Mouse (Mus musculus) frontal cortex, adult 2 months (tissue): ENCODE data around the gene Mrpl27. TPM values are rescaled to one million over a fixed set of nuclear protein-coding genes. Genes with fewer than 3 reads are reported as not detected.
"Not testable (repeated sequence)": the region's sequence is repeated elsewhere in the genome, so short reads cannot be mapped to it uniquely, and the experiment has no call there.

Source experiments
- DNase-seq, 2 experiments: peaks; one replicate each; pipeline ENCODE4 v3.0.0; 2022; ENCODE audit warnings: low spot score in 1 of 2; ENCODE audit errors: extremely low spot score in 1 of 2
- polyA plus RNA-seq: library from polyadenylated mRNA; depleted of rRNA; stranded (reverse); fragments of >200 nt; gene quantifications from 2 replicates; pipeline ENCODE4 v1.2.3, GENCODE M21; 2012; rRNA removed

Mrpl27 gene
- 112 and 136 TPM in 2 replicates for polyA plus RNA-seq

GRCm38 (mm10) chr11:94653663-94654436 lies at the start of gene Mrpl27, which contains the start of gene Eme1:
Gene Mrpl27, plus strand, starts transcription at chr11:94653767.
Gene Eme1, minus strand, starts transcription at chr11:94653964.
- DNase-seq, result peak; percentile 68 to 87

DNA sequence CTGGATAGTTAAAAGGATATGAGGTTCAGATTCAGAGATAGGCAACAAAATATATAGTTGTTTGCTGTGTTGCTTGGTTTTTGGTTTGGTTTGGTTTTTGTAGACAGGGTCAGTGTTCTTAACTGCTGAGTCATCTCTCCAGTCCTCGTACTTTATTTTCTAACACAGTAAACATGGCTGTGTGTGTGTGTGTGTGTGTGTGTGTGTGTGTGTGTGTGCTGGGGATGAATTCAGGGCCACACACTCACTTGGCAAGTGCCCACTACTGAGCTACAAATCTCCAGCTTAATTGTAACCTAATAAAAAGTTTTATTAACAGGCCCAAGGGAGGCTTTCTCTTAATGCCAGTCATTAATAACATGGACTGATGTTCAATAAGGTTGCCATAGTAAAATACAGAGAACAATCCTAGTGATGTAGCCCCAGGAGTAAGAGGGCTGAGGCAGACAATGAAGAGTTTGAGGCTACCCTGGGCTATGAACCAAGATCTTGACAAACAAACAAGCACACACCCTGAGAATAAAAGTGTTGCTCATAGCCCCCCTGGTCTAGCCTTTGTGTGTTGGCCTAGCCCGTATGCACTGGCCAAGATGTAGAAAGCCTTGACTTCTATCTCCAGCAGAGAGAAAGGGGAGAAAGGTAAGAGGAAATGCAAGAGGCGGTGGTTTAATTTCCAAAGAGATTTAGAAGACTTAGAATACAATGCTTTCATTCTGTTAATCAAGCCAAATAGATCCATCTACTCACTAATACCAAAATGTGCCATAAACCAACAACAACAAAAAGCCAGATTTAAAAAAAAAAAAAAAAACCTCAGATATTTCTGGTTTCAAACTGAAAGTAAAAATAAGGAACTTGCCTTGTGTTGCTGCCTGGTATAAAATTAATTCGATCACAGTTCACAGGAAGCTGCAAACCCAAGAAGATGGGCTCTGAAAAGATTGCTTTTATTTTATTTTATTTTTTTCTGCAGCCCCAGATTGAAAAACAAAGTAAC lies 42.5 kb upstream of the Mrpl27 start:
- DNase-seq, result no peak

DNA sequence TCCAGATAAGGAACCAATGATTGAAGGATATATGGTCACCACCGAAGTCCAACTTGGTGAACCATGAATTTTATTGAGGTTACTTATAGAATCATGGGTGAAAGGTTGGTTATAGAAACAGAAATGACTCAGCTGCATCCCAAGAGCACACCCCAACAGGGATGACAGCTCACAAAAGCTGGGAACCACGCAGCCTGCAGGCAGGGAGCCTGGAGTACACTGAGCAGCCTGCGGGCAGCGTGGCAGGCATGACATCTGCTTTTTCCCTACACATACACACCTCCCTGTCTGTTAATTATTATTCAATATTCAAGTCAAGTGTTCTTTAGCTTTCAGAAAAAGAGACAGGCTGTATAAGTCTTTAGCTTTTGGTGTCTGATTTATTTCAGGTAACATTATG lies 39.0 kb upstream of the Mrpl27 start:
- DNase-seq, result no peak

- no peak for DNase-seq
Observed at GRCm38 (mm10) chr11:94615494-94615893, 38.1 kb upstream of the Mrpl27 start.

DNA sequence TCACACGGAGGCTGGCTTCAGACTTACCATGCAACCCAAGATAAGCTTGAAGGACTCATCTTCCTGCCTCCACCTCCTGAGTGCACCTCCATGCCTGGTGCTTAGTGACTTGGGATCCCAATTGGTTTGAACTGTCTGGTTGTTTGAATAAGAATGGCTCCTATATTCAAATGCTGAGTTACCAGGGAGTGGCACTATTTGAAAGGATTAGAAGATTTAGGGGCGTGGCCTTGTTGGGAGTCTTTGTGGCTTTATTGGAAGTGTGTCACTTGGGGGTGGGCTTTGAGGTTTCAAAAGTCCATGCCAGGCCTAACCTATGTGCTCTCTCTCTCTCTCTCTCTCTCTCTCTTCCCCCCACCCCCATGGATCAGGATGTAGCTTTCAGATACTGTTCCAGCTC lies 35.9 kb upstream of the Mrpl27 start:
- no peak for DNase-seq

DNA sequence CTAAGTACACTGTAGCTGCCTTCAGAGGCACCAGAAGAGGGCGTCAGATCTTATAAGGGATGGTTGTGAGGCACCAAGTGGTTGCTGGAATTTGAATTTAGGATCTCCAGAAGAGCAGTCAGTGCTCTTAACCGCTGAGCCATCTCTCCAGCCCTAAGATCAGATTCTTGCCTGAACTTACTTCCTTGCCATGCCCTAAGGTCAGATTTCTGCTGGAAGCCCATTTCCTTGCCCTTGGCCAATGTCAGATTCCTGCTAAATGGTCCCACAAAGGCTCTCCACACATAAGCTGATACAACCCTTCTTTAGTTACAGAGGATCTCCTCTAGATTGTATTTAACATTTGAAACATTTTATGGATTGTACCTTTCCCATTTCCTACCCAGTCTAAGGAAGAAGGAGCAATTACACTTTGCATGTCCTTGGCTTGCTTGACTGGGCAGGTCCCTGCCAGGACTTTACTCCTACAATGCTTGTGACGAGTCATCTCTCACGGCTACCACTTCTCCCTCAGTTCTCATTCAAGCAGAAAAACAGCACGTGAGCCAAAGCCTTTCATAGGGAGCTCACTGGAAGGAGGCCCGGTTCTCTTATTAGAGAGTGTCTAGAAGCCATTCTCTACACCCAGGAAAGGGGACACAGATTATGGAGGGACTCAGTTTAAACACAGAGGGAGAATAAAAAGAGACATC lies 32.7 kb upstream of the Mrpl27 start:
- DNase-seq, result no peak

DNA sequence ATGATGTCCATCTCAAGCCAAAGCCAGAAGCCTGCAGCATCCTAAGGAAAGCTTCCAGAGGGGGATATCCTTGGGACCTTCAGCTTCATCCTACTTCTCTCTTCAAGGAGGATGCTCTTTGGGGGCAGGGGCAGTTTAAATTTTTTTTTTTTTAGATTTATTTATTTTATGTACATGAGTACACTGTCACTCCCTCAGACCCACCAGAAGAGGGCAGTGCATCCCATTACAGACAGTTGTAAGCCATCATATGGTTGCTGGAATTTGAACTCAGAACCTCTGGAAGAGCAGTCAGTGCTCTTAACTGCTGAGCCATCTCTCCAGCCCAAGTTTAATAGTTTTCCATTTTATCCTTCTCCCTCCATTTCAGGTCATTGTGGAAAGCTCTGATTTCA lies 32.1 kb upstream of the Mrpl27 start:
- DNase-seq, result no peak

- DNase-seq, result no peak
Observed at GRCm38 (mm10) chr11:94622162-94622561, 31.4 kb upstream of the Mrpl27 start.

GRCm38 (mm10) chr11:94629199-94629883 lies 24.2 kb upstream of the Mrpl27 start, which contains the start of gene Lrrc59:
Gene Lrrc59, plus strand, starts transcription at chr11:94629767.
- peak; percentile 82 to 97 for DNase-seq

DNA sequence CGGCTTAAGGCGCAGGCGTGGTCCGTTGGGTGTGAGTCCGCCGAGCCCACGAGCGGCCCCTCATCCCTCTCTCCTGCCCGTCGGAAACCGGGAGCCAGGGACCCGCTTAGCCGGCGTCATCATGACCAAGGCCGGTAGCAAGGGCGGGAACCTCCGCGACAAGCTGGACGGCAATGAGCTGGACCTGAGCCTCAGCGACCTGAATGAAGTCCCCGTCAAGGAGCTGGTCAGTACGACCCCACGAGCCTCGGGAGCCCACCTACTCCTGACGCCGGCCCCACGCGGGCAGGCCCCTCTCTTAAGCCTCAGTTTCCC lies 23.7 kb upstream of the Mrpl27 start:
- DNase-seq, result no peak

GRCm38 (mm10) chr11:94630199-94631011 lies 23.2 kb upstream of the Mrpl27 start:
- DNase-seq, result peak in 1 of 2 experiments; percentile 15

DNA sequence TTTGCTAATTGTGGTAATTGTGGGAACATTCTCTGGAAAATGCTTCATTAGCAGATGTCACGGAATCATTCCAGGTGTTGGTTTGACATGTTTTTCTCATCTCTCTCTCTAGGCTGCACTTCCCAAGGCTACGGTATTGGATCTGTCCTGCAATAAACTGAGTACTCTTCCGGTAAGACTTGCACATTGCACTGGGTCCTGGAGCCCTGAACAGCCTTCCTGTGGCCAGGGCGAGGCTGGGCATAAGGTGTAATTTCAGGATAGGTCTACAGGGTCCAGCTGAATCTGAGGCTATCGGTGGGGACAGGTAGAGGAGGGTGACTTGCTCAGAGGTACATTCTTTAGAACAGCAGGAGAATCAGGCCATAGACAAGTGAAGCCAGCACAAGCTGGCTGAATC lies 21.6 kb upstream of the Mrpl27 start:
- DNase-seq, result no peak

GRCm38 (mm10) chr11:94632988-94633387 lies 20.6 kb upstream of the Mrpl27 start:
- no peak for DNase-seq

- DNase-seq, result no peak
Observed at GRCm38 (mm10) chr11:94634431-94634830, 19.1 kb upstream of the Mrpl27 start.

DNA sequence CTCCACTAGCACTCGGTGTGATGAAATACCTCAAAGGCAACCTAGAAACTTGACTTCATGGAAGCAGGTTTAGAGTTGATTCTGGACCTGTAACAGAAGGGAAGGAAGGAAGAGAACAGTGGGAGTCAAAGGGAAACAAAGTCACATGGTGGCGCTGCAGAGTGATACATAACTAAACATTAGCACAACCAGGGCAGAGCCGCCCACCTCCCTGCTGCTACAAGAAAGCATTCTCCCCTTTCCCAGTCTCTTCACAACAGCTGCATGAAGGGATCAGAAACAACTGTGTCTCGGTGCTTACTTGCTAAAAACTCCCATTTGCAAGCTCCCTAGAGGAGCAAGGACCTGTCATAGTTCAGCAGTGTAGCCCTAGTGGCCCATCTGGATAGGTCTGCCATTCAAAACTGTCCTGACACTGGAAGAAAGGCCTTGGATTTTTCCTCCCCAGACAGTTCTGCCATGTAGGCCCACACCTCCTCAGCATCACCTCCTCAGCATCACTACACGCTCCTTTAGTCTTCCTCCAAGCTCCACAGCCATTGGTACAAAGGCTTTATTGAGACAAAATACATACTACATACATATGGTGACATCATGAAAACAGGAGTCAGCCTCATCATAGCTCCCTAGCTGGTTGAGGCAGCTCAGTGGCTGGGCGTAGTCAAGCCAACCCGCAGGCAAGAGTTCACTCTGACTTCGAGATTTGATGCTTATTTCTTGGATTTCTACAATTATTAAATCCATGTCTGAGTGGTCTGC lies 8.9 kb upstream of the Mrpl27 start:
- DNase-seq, result peak; percentile 45 to 56

DNA sequence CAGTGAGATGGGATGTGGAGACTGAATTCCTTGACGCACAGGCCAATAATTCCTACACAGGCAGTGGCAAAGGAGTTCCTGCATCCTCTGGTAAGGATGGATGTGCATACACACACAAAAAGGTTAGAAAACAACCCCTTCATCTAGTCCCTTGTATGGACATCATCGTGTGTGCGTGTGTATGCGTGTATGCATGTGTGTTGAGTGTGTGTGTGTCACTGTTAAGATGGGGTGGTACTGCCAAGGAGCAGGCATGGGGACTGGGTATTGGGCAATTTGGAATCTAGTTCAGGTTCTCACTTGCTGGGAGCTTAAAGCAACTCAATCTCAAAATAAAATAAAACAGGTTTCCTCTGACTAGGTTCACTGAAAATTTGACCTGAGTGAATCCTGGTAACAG lies 7.1 kb upstream of the Mrpl27 start:
- no peak for DNase-seq

- not testable (repeated sequence) for DNase-seq
Observed at GRCm38 (mm10) chr11:94651241-94651640, 2.3 kb upstream of the Mrpl27 start.

GRCm38 (mm10) chr11:94652973-94653372 lies 594 bp upstream of the Mrpl27 start:
- DNase-seq, result no peak

GRCm38 (mm10) chr11:94661344-94661743 lies 7.8 kb downstream of the Mrpl27 start:
- no peak for DNase-seq
